Mouse (Mus musculus): ENCODE data around the gene Cpb2. TPM values are rescaled to one million over a fixed set of nuclear protein-coding genes. Genes with fewer than 3 reads are reported as not detected.
A peak's percentile ranks its signal among the peaks of the same experiment; 100 is the strongest.

Gene Cpb2
- polyA plus RNA-seq, 1 experiment from 2014 or later: 198 TPM

- Histone ChIP-seq H3K27me3 (ENCODE audit: control insufficient read depth, insufficient read depth, low read depth, low read length) (no peaks in the 10 kb centered on the region), H3K9me3 (replicated peaks; ENCODE audit: control insufficient read depth, low read length) (no peaks in the 10 kb centered on the region), H3K4me1 (ENCODE audit: control insufficient read depth, low read depth, low read length) (peaks cover 4% of the 10 kb centered on the region; the same call in 1 of the 2 replicates), H3K4me3 (ENCODE audit: low read depth, low read length) (no peak overlapping the region), H3K4me2 (ENCODE audit: low read depth, low read length) (no peak overlapping the region), H3K36me3 (ENCODE audit: control insufficient read depth, insufficient read depth) (no peaks in the 10 kb centered on the region), H3K9ac (ENCODE audit: low read depth, low read length) (no peak overlapping the region), H3K27ac (ENCODE audit: low read length) (no peak overlapping the region)
- 67% methylated on average over 4 of the region's 4 CpGs for WGBS (ENCODE audit: insufficient replicate concordance)
- ATAC-seq (ENCODE audit: low read depth): no peak
Observed at GRCm38 (mm10) chr14:75236636-75237003, 5.5 kb upstream of the Cpb2 start.

GRCm38 (mm10) chr14:75237096-75237495, 5.0 kb upstream of the Cpb2 start:
- no peak overlapping the region for H3K4me2 ChIP-seq (ENCODE audit: low read depth, low read length)
- ATAC-seq (ENCODE audit: low read depth): no peak
- no peak overlapping the region for H3K27ac ChIP-seq (ENCODE audit: low read length)
- 61% methylated on average over 8 of the region's 8 CpGs for WGBS (ENCODE audit: insufficient replicate concordance)
- no peaks in the 10 kb centered on the region for H3K36me3 ChIP-seq (ENCODE audit: control insufficient read depth, insufficient read depth)
- peaks cover 4% of the 10 kb centered on the region; the same call in 1 of the 2 replicates for H3K4me1 ChIP-seq (ENCODE audit: control insufficient read depth, low read depth, low read length)
- H3K9ac ChIP-seq (ENCODE audit: low read depth, low read length): no peak overlapping the region
- no peaks in the 10 kb centered on the region for H3K27me3 ChIP-seq (ENCODE audit: control insufficient read depth, insufficient read depth, low read depth, low read length)
- no peak overlapping the region for H3K4me3 ChIP-seq (ENCODE audit: low read depth, low read length)
- H3K9me3 ChIP-seq (replicated peaks; ENCODE audit: control insufficient read depth, low read length): no peaks in the 10 kb centered on the region

- WGBS (ENCODE audit: insufficient replicate concordance): 30% methylated on average over 6 of the region's 6 CpGs
- Histone ChIP-seq H3K9me3 (replicated peaks; ENCODE audit: control insufficient read depth, low read length) (no peaks in the 10 kb centered on the region), H3K4me1 (ENCODE audit: control insufficient read depth, low read depth, low read length) (peaks cover 4% of the 10 kb centered on the region; the same call in 1 of the 2 replicates), H3K36me3 (ENCODE audit: control insufficient read depth, insufficient read depth) (no peaks in the 10 kb centered on the region), H3K27me3 (ENCODE audit: control insufficient read depth, insufficient read depth, low read depth, low read length) (no peaks in the 10 kb centered on the region), H3K9ac (ENCODE audit: low read depth, low read length) (no peak overlapping the region), H3K4me3 (ENCODE audit: low read depth, low read length) (no peak overlapping the region), H3K27ac (ENCODE audit: low read length) (no peak overlapping the region), H3K4me2 (ENCODE audit: low read depth, low read length) (no peak overlapping the region)
- no peak for ATAC-seq (ENCODE audit: low read depth)
Observed at GRCm38 (mm10) chr14:75238054-75238692, 3.9 kb upstream of the Cpb2 start.

- H3K9me3 ChIP-seq (replicated peaks; ENCODE audit: control insufficient read depth, low read length): no peaks in the 10 kb centered on the region
- no peak overlapping the region for H3K27ac ChIP-seq (ENCODE audit: low read length)
- no peak for ATAC-seq (ENCODE audit: low read depth)
- H3K9ac ChIP-seq (ENCODE audit: low read depth, low read length): no peak overlapping the region
- no peaks in the 10 kb centered on the region for H3K36me3 ChIP-seq (ENCODE audit: control insufficient read depth, insufficient read depth)
- H3K4me2 ChIP-seq (ENCODE audit: low read depth, low read length): no peak overlapping the region
- 56% methylated on average over 11 of the region's 11 CpGs for WGBS (ENCODE audit: insufficient replicate concordance)
- H3K27me3 ChIP-seq (ENCODE audit: control insufficient read depth, insufficient read depth, low read depth, low read length): no peaks in the 10 kb centered on the region
- H3K4me1 ChIP-seq (ENCODE audit: control insufficient read depth, low read depth, low read length): no peaks in the 10 kb centered on the region; the same call in 1 of the 2 replicates
- no peak overlapping the region for H3K4me3 ChIP-seq (ENCODE audit: low read depth, low read length)
Observed at GRCm38 (mm10) chr14:75246024-75247000, 4.2 kb downstream of the Cpb2 start.

- ATAC-seq (ENCODE audit: low read depth): peak; percentile 43; the same call in 1 of the 2 replicates
- Histone ChIP-seq H3K4me3 (ENCODE audit: low read depth, low read length) (no peak overlapping the region), H3K27ac (ENCODE audit: low read length) (no peak overlapping the region), H3K36me3 (ENCODE audit: control insufficient read depth, insufficient read depth) (no peaks in the 10 kb centered on the region), H3K4me2 (ENCODE audit: low read depth, low read length) (no peak overlapping the region), H3K27me3 (ENCODE audit: control insufficient read depth, insufficient read depth, low read depth, low read length) (no peaks in the 10 kb centered on the region), H3K9me3 (replicated peaks; ENCODE audit: control insufficient read depth, low read length) (no peaks in the 10 kb centered on the region), H3K9ac (ENCODE audit: low read depth, low read length) (no peak overlapping the region), H3K4me1 (ENCODE audit: control insufficient read depth, low read depth, low read length) (no peaks in the 10 kb centered on the region; the same call in 1 of the 2 replicates)
- WGBS (ENCODE audit: insufficient replicate concordance): 57% methylated on average over 3 of the region's 3 CpGs
Observed at GRCm38 (mm10) chr14:75250432-75250831, 8.3 kb downstream of the Cpb2 start.

GRCm38 (mm10) chr14:75256521-75256920, 14.4 kb downstream of the Cpb2 start:
- Histone ChIP-seq H3K4me1 (ENCODE audit: control insufficient read depth, low read depth, low read length) (no peaks in the 10 kb centered on the region), H3K27ac (ENCODE audit: low read length) (no peak overlapping the region), H3K4me3 (ENCODE audit: low read depth, low read length) (no peak overlapping the region), H3K9me3 (replicated peaks; ENCODE audit: control insufficient read depth, low read length) (no peaks in the 10 kb centered on the region), H3K4me2 (ENCODE audit: low read depth, low read length) (no peak overlapping the region), H3K9ac (ENCODE audit: low read depth, low read length) (no peak overlapping the region), H3K36me3 (ENCODE audit: control insufficient read depth, insufficient read depth) (no peaks in the 10 kb centered on the region), H3K27me3 (ENCODE audit: control insufficient read depth, insufficient read depth, low read depth, low read length) (no peaks in the 10 kb centered on the region)
- WGBS (ENCODE audit: insufficient replicate concordance): 36% methylated on average over 5 of the region's 5 CpGs
- no peak for ATAC-seq (ENCODE audit: low read depth)

GRCm38 (mm10) chr14:75269531-75269930, 27.4 kb downstream of the Cpb2 start:
- no peaks in the 10 kb centered on the region for H3K36me3 ChIP-seq (ENCODE audit: control insufficient read depth, insufficient read depth)
- no peak overlapping the region for H3K4me3 ChIP-seq (ENCODE audit: low read depth, low read length)
- 74% methylated on average over 5 of the region's 5 CpGs for WGBS (ENCODE audit: insufficient replicate concordance)
- no peaks in the 10 kb centered on the region for H3K27me3 ChIP-seq (ENCODE audit: control insufficient read depth, insufficient read depth, low read depth, low read length)
- H3K4me2 ChIP-seq (ENCODE audit: low read depth, low read length): no peak overlapping the region
- H3K9ac ChIP-seq (ENCODE audit: low read depth, low read length): no peak overlapping the region
- no peak overlapping the region for H3K27ac ChIP-seq (ENCODE audit: low read length)
- H3K4me1 ChIP-seq (ENCODE audit: control insufficient read depth, low read depth, low read length): no peaks in the 10 kb centered on the region
- no peaks in the 10 kb centered on the region for H3K9me3 ChIP-seq (replicated peaks; ENCODE audit: control insufficient read depth, low read length)
- ATAC-seq (ENCODE audit: low read depth): no peak

- WGBS (ENCODE audit: insufficient replicate concordance): 67% methylated on average over 6 of the region's 6 CpGs
- no peak overlapping the region for H3K4me2 ChIP-seq (ENCODE audit: low read depth, low read length)
- H3K9me3 ChIP-seq (replicated peaks; ENCODE audit: control insufficient read depth, low read length): no peaks in the 10 kb centered on the region
- peaks cover 4% of the 10 kb centered on the region for H3K4me1 ChIP-seq (ENCODE audit: control insufficient read depth, low read depth, low read length)
- no peak overlapping the region for H3K9ac ChIP-seq (ENCODE audit: low read depth, low read length)
- no peak overlapping the region for H3K27ac ChIP-seq (ENCODE audit: low read length)
- ATAC-seq (ENCODE audit: low read depth): no peak
- no peak overlapping the region for H3K4me3 ChIP-seq (ENCODE audit: low read depth, low read length)
- H3K27me3 ChIP-seq (ENCODE audit: control insufficient read depth, insufficient read depth, low read depth, low read length): no peaks in the 10 kb centered on the region
- H3K36me3 ChIP-seq (ENCODE audit: control insufficient read depth, insufficient read depth): no peaks in the 10 kb centered on the region
Observed at GRCm38 (mm10) chr14:75279716-75280115, 37.6 kb downstream of the Cpb2 start.

GRCm38 (mm10) chr14:75280406-75280805, 38.3 kb downstream of the Cpb2 start:
- peaks cover 5% of the 10 kb centered on the region for H3K4me1 ChIP-seq (ENCODE audit: control insufficient read depth, low read depth, low read length)
- no peak overlapping the region for H3K4me3 ChIP-seq (ENCODE audit: low read depth, low read length)
- no peaks in the 10 kb centered on the region for H3K9me3 ChIP-seq (replicated peaks; ENCODE audit: control insufficient read depth, low read length)
- H3K27me3 ChIP-seq (ENCODE audit: control insufficient read depth, insufficient read depth, low read depth, low read length): no peaks in the 10 kb centered on the region
- H3K36me3 ChIP-seq (ENCODE audit: control insufficient read depth, insufficient read depth): no peaks in the 10 kb centered on the region
- ATAC-seq (ENCODE audit: low read depth): no peak
- H3K4me2 ChIP-seq (ENCODE audit: low read depth, low read length): no peak overlapping the region
- no peak overlapping the region for H3K27ac ChIP-seq (ENCODE audit: low read length)
- WGBS (ENCODE audit: insufficient replicate concordance): 50% methylated on average over 5 of the region's 5 CpGs
- no peak overlapping the region for H3K9ac ChIP-seq (ENCODE audit: low read depth, low read length)

Data from liver, embryonic 16.5 days (tissue).